Mouse (Mus musculus) limb, embryonic 10.5 days (tissue): ENCODE results near the gene C2cd5. TPM values are rescaled to one million over a fixed set of nuclear protein-coding genes. Genes with fewer than 3 reads are reported as not detected.

Source experiments
- DNase-seq: peaks from one replicate; pipeline ENCODE4 v3.0.0-alpha.2; 2017; ENCODE audit warnings: low spot score
- H3K27ac ChIP-seq: fragments of 300-500 bp; sonication (generic); 2 replicates; pipeline ENCODE4 v1.5.1; 2016; ENCODE audit warnings: mild to moderate bottlenecking
- H3K27me3 ChIP-seq: fragments of 300-500 bp; sonication (generic); 2 replicates; pipeline ENCODE4 v1.6.1; 2016; ENCODE audit warnings: low read depth, mild to moderate bottlenecking; ENCODE audit not compliant: poor library complexity, severe bottlenecking
- H3K36me3 ChIP-seq: fragments of 300-500 bp; sonication (generic); 2 replicates; pipeline ENCODE4 v1.6.1; 2016; ENCODE audit warnings: mild to moderate bottlenecking, moderate library complexity
- H3K4me1 ChIP-seq: fragments of 300-500 bp; sonication (generic); 2 replicates; pipeline ENCODE4 v1.6.1; 2016
- H3K4me3 ChIP-seq: fragments of 300-500 bp; sonication (generic); 2 replicates; pipeline ENCODE4 v1.5.1; 2016; ENCODE audit warnings: mild to moderate bottlenecking, moderate library complexity
- H3K9me3 ChIP-seq: fragments of 300-500 bp; sonication (generic); replicated peaks from 2 replicates; pipeline ENCODE4 v1.6.1; 2016; ENCODE audit warnings: mild to moderate bottlenecking
- WGBS: fragments of 180-500 bp; shearing (Covaris S2); methylation state at CpG from one replicate; pipeline ENCODE4 v1.1.7; 2016; 5-methylcytosine and 5-hydroxymethylcytosine counted together
- polyA plus RNA-seq: library from polyadenylated mRNA; unstranded; fragments of >200 nt; fragmentation: Nextera tagmentation; extraction: Ambion mirVana; gene quantifications from 2 replicates; pipeline ENCODE4 v1.2.1, GENCODE M21; 2016

C2cd5 gene
- polyA plus RNA-seq, 1 experiment from 2014 or later, result 45.3 TPM

DNA sequence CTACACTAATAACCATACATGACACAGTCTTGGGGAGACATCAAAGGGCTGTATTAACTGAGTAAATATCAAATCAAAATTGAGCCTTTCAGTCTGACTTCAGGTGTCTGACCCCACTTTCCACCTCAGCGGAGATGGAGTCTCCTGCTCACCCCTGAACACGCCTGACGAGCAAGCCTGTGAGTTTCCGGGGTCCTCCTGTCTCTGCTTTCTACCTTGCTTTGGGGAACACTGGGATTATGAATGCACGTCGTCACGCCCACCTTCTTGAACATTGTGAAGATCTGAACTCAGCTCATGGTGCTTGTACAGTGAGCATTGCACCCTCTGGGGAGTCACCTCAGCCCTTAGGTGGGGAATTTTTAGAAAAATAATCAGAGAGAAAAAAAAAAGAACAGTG lies 126.7 kb downstream of the C2cd5 start:
- DNase-seq, result peak; percentile 14
- Histone ChIP-seq H3K36me3 (no peaks in the 10 kb centered on the region), H3K27me3 (no peaks in the 10 kb centered on the region), H3K4me1 (no peaks in the 10 kb centered on the region; the same call in 1 of the 2 replicates), H3K4me3 (no peak overlapping the region), H3K27ac (no peak overlapping the region), H3K9me3 (no peaks in the 10 kb centered on the region)
- WGBS, result 93% methylated on average over 7 of the region's 7 CpGs

DNA sequence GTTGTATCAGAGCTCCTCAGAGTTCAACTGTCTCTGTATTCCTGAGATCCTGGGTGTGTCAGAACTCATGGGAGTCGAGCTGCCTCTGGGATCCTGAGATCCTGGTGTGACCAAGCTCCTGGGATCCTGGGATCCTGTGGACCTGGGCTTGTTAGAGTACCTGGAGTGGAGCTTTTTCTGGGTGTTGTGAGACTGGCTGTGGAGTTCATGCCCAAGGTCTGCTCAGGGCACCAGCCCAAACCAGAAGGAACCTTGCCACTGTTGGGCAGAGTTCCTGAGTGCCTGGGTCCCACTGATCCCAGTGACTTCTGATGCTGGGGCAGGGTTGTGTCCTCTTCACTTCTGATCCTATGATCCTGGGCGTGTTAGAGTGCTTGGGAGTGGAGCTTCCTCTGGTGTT lies 127.7 kb downstream of the C2cd5 start:
- peak; percentile 23 for DNase-seq

DNA sequence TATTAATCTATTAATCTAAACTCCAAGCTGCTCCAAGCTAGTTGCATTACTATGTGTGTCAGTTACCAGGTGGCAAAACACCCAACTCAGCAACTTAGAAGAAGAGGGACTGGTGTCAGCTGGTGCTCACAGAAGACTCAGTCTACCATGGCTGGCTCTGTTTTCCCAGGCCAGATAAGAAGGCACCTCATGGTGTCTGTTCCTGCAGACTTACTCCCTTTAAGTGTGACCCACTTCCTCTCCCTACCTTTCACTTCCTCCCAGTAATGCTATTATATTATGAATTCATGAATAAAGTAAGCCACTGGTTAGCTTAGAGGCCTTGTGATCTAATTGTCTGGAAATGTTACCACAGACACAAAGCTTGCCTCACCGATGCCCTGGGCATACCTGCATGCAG lies 132.5 kb downstream of the C2cd5 start:
- Histone ChIP-seq H3K27me3 (peaks cover 18% of the 10 kb centered on the region), H3K27ac (no peak overlapping the region), H3K4me3 (no peak overlapping the region), H3K36me3 (no peaks in the 10 kb centered on the region), H3K4me1 (peaks cover 20% of the 10 kb centered on the region), H3K9me3 (no peaks in the 10 kb centered on the region)
- peak; percentile 5 for DNase-seq
- WGBS, result 96% methylated on average over 1 of the region's 1 CpGs

More for the DNA sequence above, 127.7 kb downstream of the C2cd5 start:
- H3K27me3 ChIP-seq, result no peaks in the 10 kb centered on the region
- no peaks in the 10 kb centered on the region for H3K9me3 ChIP-seq
- 68% methylated on average over 2 of the region's 2 CpGs for WGBS
- H3K36me3 ChIP-seq, result no peaks in the 10 kb centered on the region
- no peaks in the 10 kb centered on the region; the same call in 1 of the 2 replicates for H3K4me1 ChIP-seq
- no peak overlapping the region for H3K4me3 ChIP-seq
- H3K27ac ChIP-seq, result no peak overlapping the region

DNA sequence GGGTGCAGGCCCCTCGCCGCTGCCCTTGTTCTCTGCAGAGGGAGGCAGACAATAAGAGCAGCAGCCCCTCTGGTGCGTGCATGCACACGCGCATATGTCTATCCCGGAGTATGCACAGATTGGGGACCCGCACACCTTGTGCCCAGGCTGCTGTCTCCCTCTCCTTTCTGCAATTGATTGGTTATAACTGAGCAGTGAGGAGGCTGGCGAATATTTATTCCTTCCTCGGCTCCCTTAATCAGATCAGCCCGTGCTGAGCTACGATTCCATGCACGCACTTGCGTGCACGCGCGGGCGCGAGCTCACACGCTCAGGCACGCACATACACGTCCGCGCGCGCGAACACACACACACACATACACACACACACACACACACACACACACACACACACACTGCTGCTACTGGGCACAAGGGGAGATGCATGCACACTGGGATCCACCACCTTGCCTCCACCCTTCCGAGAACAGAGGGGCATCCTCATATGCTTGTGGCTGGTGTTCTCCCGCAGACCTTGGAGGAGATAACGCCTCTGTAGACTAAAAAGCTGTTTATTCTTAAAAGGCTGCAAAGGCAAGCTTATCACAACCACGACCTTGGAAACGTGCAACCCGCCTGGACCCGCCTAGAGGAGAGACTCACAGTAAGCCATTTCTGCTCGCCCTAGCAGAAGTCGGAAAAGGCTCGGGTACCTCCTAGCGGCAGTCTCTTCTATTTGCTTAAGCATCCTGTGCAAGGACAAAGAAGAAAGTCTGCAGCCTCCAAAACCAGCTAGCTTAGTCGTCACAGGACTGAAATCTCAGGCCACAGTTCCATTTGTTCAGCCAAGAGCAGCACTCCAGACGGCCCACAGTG lies 135.2 kb downstream of the C2cd5 start:
- peaks cover 23% of the 10 kb centered on the region for H3K27me3 ChIP-seq
- no peaks in the 10 kb centered on the region for H3K36me3 ChIP-seq
- H3K4me1 ChIP-seq, result peaks cover 20% of the 10 kb centered on the region
- DNase-seq, result peak; percentile 78
- H3K27ac ChIP-seq, result peak overlapping the region; percentile 87
- H3K9me3 ChIP-seq, result no peaks in the 10 kb centered on the region
- WGBS, result under 1% methylated on average over 39 of the region's 39 CpGs
- H3K4me3 ChIP-seq, result peak overlapping the region; percentile 71

DNA sequence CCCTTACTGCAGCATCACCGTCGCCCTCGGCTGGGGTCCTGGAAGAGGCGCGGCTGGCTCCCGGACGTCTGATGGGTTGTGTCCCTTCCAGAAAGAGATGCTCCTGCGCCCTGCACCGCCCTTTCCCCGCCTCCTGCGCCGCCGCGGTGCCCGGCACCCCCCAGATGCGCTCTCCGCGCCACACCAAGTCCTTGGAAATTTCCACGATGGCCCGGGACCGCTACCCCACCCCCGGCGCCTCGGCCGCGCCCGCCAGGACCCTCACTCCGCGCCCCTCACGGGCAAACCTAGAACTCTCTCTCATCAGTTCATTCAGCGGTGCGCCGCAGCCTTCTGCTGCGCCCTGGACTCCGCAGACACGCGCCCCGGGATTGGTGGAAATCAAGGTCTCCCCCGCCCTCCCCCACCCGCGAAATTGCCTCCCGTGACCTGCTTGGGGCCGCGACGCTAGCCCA lies 135.8 kb downstream of the C2cd5 start, which contains the start of gene St8sia1:
TSS of gene St8sia1 (minus strand) at position 377 of the 455 bp plus-strand sequence.
- H3K9me3 ChIP-seq, result no peaks in the 10 kb centered on the region
- WGBS, result under 1% methylated on average over 42 of the region's 45 CpGs
- peak within 1 kb of the TSS; percentile 71 for H3K4me3 ChIP-seq
- DNase-seq, result peak; percentile 77
- H3K27ac ChIP-seq, result peak within 1 kb of the TSS; percentile 87
- peaks cover 23% of the 10 kb centered on the region for H3K27me3 ChIP-seq
- peaks cover 20% of the 10 kb centered on the region for H3K4me1 ChIP-seq
- H3K36me3 ChIP-seq, result no peaks in the 10 kb centered on the region

DNA sequence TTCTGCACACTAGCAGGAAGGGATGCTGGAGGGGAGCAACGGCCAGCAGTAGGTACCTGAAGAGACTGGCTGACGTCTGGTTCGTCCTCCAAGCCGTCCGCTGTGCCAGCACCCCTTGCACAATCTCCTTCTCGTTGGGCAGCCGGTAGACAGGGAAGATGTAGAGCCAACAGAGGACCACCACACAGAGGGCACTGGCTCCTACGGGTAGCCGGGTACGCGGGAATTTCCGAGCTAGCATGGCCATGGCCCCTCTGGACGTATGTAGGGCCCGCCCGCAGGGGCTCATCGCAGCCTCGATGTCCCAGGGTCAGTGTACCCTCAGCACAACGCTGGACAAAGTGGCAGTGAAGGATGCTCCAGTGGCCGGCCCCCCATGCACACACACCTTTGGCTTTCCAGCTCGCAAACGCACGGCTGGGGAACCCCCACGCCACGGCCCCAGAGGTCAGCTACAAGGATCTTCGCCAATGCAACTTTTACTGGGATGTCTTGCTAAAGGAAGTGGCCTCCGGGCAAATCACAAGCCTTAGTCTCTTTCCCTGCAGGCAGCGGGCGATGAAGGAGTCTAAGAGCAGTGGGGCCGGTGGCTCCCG lies 136.4 kb downstream of the C2cd5 start:
- Histone ChIP-seq H3K4me3 (peak overlapping the region; percentile 71), H3K4me1 (peaks cover 20% of the 10 kb centered on the region), H3K27ac (peak overlapping the region; percentile 87), H3K27me3 (peaks cover 23% of the 10 kb centered on the region), H3K36me3 (no peaks in the 10 kb centered on the region), H3K9me3 (no peaks in the 10 kb centered on the region)
- no peak for DNase-seq
- WGBS, result 29% methylated on average over 30 of the region's 30 CpGs

DNA sequence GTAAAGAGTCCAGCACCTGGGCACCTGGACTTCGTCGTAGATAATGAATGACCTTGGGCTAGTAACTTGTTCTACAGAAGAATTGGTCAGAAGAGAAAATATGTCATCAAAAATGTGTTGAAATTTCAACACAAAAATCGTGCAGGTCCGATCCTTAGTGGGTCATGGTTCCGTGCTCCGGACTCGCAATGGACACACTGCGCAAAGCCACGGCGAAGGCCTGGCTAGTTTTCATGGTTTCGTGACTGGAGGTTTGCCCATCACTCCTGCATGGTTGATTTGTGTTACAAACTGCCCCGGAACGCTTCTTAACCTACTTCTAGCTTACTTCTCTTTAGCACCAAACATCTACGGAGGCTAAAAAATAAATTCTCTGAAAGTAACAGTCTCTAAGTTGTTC lies 137.1 kb downstream of the C2cd5 start:
- no peaks in the 10 kb centered on the region for H3K36me3 ChIP-seq
- 95% methylated on average over 14 of the region's 14 CpGs for WGBS
- H3K4me3 ChIP-seq, result no peak overlapping the region

DNA sequence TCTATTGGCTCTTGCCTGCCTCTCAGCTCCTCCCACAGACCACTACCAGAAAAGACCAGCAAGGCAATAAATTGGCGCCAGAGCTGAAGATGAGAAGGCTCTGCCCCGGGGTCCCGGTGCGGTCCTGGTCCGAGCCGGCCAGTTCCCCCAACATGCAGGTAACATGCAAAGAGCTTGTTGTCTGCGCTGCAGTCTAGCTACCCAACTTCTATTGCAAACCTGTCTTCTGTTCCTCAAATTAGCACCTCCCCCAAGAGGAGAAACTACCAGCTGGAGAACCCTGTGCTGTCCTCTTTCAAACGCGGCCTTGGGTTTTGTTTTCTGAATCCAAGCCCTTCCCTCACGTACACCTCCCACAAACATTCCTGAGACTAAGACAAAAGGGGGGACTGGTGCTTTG lies 137.5 kb downstream of the C2cd5 start:
- Histone ChIP-seq H3K36me3 (no peaks in the 10 kb centered on the region), H3K27ac (no peak overlapping the region), H3K27me3 (peaks cover 23% of the 10 kb centered on the region), H3K4me1 (peaks cover 20% of the 10 kb centered on the region), H3K9me3 (no peaks in the 10 kb centered on the region), H3K4me3 (no peak overlapping the region)
- DNase-seq, result no peak
- WGBS, result 75% methylated on average over 10 of the region's 10 CpGs

More for the DNA sequence above, 137.1 kb downstream of the C2cd5 start:
- Histone ChIP-seq H3K27me3 (peaks cover 23% of the 10 kb centered on the region), H3K9me3 (no peaks in the 10 kb centered on the region), H3K27ac (no peak overlapping the region), H3K4me1 (peaks cover 20% of the 10 kb centered on the region)
- DNase-seq, result no peak

DNA sequence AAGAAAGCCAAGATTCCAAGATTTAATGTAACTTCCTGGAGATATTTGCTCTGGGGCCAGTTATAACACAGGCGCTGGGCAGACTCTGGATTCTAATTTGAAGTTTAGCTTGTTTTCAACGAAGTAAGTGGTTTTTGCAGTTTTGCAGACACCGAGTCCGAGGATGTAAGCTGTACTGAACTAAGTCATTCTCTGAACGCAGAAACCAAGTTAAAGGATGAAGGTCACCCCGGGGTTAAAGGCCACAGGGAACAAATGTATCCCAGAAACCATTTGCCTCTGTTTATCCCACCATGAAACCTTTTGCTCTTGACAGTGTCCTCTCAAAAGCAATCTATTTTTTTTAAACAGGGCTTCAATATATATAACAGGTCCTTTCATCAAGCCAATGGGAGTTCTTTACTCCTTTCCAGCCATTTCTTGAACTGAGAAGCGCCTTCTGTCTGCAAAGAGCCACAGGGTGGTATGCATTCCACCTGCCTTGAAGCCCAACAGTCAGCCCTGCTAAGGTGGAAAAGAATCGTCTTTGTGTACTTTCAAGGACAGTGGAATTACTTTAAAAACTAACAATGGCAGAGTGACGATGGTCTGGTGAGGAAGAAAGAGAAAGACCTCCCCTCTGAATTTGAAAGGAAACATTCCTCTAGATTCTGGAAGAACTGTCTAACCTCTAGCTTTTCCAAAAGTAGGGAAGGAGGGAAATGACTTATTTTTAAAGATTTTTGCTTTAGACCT lies 138.1 kb downstream of the C2cd5 start:
- H3K27ac ChIP-seq, result no peak overlapping the region
- 84% methylated on average over 9 of the region's 9 CpGs for WGBS
- no peaks in the 10 kb centered on the region for H3K36me3 ChIP-seq
- H3K27me3 ChIP-seq, result peaks cover 23% of the 10 kb centered on the region
- H3K9me3 ChIP-seq, result no peaks in the 10 kb centered on the region
- no peak for DNase-seq
- H3K4me3 ChIP-seq, result no peak overlapping the region
- peaks cover 20% of the 10 kb centered on the region for H3K4me1 ChIP-seq

Other genes with a start within 250 kb of the C2cd5 start
- 0.73 and 0.91 TPM in 2 replicates for gene St8sia1, start 135.7 kb downstream of the C2cd5 start, polyA plus RNA-seq
- gene Etnk1, start 67.1 kb upstream of the C2cd5 start, polyA plus RNA-seq, result 20.9 and 21.2 TPM in 2 replicates